Mouse (Mus musculus) kidney, adult 2 months (tissue): ENCODE measurements around the gene Vac14.

Experiments used
- CTCF ChIP-seq: fragments of 200-500 bp; conservative IDR thresholded peaks from 2 replicates; pipeline ENCODE4 v1.5.1; 2011; ENCODE audit warnings: low read depth, mild to moderate bottlenecking, control low read depth, low read length, moderate library complexity, mixed read lengths; ENCODE audit not compliant: insufficient read depth, insufficient read length
- POLR2A ChIP-seq: fragments of 200-500 bp; IDR thresholded peaks from one replicate; pipeline ENCODE4 v1.6.1; 2011; ENCODE audit warnings: low read depth, low read length, control low read depth

- no peak for TF ChIP-seq CTCF
- no peak for TF ChIP-seq POLR2A
Observed at GRCm38 (mm10) chr8:110740629-110741175, 122.3 kb downstream of the Vac14 start.
